Mouse (Mus musculus): ENCODE data around the gene Pcnt. TPM values are rescaled to one million over a fixed set of nuclear protein-coding genes. Genes with fewer than 3 reads are reported as not detected.

Gene Pcnt
- total RNA-seq (2021) (10 to 100 TPM; 13.5 to 14.6 TPM), polyA plus RNA-seq (2012; rRNA removed) (6.9 and 7.4 TPM in 2 replicates)
- long read RNA-seq, full-length matches to known transcripts = 1 of 2 reads
- long read RNA-seq, partial matches to known transcripts = 1 of 2 reads
- long read RNA-seq, other reads (novel, unspliced or antisense) = 0 of 2 reads

DNA sequence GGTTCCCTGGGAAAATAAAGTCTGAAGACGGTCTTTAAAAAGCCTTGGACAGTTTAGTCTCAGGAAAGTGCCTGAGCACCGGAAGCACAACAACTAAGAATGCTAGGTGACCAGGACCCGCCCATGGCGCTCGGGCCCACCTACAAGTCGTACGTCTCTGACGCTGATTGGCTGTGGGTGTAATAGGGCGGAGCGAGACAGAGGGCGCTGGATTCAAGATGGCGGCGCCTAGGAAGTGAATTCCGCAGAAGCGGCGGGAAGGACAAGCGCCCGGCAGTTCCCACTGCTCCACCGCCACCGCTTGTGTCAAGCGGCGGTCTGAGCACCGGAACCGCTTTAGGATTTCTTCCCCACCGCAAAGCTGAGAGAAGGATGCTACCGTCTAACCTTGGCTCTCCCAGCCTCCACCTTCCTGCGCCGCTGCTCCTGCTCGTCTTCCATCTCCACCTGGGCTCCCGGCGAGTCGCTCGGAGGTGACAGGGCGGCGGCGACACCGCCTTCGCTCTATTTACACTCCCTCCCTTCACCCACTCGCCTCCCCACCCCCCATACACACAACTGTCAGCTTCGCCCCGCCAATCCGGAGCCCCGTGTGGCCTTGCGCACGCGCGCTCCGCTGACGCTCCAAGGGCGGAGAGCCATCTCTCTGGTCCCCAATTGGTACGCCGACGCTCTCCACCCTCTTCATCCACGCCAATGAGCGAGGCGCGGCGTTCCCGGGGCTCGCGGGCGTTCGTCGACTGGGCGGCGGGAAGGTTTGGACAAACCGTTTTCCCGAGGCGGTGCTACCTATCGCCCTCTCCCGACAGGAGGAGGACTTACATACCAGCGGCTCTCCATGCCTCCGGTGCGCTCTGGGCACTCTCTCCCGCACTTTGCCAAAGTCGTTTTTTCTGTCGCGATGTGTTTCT, at the start of gene Pcnt:
TSS of gene Pcnt (minus strand) at position 609 of the 911 bp plus-strand sequence.
- peak; percentile 99 for DNase-seq

DNA sequence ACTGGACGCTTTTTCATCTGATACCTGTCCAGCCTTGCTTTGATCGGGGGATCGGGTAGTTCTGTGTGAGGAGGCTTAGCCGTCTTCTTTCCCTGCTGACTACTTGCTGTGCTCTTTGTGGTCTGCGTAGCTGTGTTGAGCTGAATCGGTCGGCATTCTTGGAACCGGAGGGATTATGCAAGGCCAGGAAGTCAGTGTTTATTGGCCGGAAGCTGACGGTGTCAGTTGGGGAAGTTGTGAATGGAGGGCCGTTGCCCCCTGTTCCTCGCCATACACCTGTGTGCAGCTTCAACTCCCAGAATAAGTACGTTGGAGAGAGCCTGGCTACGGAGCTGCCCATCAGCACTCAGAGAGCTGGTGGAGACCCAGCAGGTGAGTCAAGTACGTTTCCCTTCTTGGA, 46.6 kb upstream of the Pcnt start:
- DNase-seq = no peak

- no peak for DNase-seq
These were observed 45.7 kb upstream of the Pcnt start for GRCm38 (mm10) chr10:76488265-76488664.

DNA sequence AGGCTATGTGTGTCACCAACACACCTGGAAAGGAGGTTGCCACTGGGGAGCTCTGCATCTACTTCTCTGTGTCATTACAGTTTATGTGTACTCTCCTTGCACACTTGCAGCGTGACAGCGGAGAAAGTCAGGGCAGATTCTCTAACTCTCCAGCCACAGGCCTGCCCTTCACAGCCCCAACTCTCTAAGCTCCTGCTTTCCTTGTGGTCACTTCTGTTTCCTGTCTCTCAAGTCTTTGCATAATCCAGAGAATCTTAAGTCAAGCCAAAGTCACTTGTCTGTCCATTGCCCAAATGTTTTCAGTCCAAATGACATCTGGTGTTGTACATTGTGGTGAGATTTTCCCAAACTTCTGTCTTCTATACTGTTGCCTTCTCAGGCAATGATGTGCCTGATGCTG, 43.7 kb upstream of the Pcnt start:
- no peak for DNase-seq

- no peak for DNase-seq
These were observed 38.9 kb upstream of the Pcnt start for GRCm38 (mm10) chr10:76481480-76481879.

DNA sequence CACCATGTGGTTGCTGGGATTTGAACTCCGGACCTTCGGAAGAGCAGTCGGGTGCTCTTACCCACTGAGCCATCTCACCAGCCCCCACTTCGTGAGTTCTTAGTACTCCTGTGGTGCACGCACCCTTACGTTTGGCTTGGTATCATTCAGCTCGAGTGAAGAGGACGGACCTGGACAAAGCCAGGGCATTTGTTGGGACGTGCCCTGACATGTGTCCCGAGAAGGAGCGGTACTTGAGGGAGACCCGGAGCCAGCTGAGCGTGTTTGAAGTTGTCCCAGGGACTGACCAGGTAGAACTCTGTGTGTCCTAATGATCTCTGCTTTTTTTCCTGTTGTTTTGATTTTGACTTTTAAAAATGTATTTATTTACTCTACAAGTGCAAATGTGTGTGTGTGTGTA, 38.3 kb upstream of the Pcnt start:
- no peak for DNase-seq

DNA sequence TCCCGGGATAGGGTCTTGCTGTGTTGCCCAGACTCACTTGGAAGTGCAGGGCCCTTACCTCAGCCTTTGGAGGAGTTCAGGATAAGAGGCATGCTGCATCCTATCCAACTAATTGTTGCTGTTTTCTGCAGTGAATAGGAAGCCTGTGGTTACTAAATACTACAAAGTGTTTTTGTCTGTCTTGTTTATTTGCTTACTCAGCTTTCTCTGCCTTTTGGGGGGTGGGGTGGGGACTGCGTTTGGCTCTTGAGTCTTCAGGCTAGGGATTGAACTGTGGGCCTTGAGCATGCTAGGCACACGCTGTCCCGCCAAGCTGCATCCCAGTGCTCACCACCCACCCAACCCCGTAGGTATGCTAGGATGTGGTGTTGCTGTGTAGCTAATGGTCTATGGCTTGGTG, 31.2 kb upstream of the Pcnt start:
- no peak for DNase-seq

DNA sequence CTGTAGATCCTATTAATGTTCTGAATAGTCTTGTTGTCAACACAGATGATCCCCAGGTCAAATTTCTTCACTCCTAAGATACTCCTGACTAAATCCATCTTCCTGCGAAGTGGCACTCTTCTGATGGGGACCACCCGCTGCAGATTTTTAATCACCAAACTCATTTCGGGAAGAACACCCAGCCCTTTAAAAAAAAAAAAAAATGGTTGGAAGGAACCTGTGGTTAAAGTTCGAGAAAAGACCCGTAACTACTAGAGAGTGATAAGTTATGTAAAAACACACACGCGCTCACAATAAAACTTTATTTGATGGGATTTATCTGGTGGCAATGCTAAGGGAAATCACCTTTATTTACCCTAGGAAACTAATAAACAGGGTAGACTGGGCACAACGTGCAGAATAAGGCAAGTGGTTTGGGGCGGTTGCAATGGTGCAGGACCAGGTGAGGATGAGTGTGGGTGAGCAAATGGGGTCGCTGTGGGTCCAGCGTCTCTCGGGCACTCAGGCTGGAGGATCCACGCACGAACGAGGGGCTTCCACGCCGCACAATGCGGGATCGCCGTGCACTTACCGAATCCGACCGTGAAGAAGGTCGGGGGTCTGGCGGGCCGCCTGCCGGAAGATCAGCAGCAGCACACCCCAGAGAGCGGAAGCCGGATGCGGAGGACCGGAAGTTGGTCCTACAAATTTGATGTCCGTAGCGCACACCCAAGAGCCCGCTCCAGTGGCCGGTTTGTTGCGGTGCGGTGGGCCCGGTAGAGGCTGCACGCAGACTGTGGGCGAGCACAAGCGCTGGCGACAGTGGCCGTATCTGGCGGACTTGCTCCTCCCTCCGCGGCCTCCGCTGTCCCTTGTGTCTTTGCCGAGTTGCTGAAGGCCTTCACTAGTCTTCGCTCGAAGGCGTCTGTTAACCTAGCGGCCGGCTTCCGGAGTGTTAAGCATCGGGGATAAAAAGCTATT, 25.9 kb upstream of the Pcnt start, which contains the start of the genes Mcm3ap and Ybey:
TSS of gene Mcm3ap (plus strand) at position 725 of the 960 bp plus-strand sequence.
TSS of gene Ybey (minus strand) at position 912 of the 960 bp plus-strand sequence.
- peak; percentile 91 for DNase-seq

GRCm38 (mm10) chr10:76462721-76463120, 20.1 kb upstream of the Pcnt start:
- no peak for DNase-seq

- no peak for DNase-seq
These were observed 19.7 kb upstream of the Pcnt start for GRCm38 (mm10) chr10:76462312-76462711.

GRCm38 (mm10) chr10:76461255-76461654, 18.7 kb upstream of the Pcnt start:
- DNase-seq = peak; percentile 51

GRCm38 (mm10) chr10:76455289-76455688, 12.7 kb upstream of the Pcnt start:
- peak; percentile 25 for DNase-seq

DNA sequence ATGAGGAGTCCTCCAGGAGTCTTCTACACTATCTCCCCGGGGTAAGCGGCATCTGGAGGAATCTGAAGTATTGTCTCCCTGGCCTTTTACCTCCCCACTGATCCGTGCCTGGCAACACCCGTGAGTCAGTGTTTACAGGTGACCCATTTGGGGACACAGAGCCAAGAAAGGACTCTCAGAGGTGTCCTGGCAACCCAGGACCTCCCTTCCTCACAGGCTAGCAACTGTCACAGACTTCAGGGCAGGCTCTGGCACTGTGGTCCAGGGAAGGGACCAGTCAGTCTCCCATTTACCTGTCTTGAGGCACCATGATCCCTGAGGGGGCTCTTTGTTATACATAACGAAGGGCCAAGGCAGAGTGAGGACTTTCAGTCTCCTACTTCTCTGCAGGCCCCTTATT, 6.3 kb upstream of the Pcnt start, which contains the start of gene 2610028H24Rik:
TSS of gene 2610028H24Rik (plus strand) at position 231 of the 400 bp plus-strand sequence.
- DNase-seq = no peak

DNA sequence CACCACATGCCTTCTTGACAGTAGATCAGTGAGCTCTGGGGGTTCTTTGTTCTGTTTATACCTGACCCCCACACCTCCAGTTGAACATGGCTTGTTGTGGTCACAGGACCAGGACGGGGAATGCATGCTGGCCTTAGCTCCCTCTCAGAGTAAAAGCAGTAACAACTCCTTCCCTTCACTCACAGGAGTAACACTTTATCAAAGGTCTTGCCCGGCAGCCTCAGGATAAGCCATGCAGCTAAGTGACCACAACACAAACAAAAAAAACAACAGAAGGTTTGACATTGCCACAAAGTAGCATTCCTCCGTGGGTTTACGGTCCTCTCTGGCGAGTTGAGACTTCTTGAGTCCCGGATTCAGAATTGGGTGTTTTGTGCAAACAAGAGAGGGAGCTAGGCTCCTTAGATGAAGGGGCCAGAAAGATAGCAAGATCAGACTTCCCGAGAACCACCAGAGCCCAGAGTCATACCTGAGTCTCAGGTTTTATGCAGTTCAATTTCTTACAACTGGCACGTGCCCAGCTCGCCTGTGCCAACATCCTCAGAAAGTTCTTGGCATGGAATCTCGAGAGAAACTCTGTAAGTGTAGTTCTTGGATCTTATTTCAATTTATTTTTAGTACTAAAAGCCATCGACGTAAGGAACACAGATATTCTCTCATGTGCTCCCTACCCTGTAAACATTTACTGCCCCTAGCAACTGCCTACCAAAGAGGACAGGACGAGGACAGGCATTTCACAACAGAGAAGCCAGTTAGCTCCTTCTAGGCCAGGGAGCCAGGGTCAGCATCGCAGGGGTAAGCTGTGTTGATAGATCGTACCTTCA, 5.0 kb upstream of the Pcnt start:
- DNase-seq = no peak

DNA sequence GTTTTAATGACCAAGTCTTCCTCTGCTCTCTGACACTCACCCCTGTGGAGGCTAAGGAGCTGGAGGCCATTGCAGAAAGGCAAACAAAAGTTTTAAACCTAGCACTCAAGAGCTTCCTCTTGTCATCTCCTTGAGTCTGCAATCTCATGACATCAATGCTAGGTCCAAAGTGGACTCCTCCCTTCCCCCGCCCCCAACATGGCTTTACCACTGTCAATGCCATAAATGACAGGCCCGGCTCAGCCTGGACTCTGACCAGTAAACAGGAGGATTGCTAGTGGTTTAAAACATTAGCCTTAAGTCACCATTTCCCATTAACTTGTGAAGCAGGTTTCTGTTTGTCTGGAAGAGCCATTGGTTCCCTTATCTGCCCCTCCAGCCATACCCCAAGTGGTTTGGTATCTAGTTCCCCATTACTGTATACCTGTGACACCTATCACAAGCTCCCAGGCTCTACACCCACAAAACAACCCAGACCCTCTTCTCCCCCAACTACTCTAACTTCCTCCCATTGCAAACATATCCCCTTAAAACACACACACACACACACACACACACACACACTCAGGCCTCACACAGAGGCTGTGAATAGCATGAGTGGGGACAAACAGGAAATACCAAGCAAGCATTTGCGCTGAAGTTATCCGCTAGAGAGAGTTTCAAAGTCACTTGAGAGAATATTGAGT, 3.6 kb upstream of the Pcnt start:
- no peak for DNase-seq

DNA sequence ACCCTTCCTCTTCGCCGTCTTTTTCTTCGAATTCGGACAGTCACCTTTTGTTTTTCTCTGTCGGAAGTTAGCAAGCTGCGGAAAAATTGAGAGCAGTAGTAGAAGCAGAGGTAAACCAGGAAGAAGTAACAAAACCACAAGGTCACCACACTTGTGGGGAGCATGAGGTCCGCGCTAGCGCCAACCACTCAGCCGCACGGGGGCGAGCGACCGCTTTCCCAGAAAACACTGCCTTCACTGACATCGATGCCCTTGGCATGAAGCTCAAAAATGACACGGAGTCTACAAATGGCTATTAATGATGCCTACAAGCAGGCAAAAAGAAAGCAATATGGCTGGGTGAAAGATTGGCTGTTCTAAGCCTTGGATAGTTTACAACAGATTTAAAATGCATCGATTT, 2.3 kb downstream of the Pcnt start, which contains the start of gene AC141477.1:
TSS of gene AC141477.1 (minus strand) at position 164 of the 400 bp plus-strand sequence.
- no peak for DNase-seq

DNA sequence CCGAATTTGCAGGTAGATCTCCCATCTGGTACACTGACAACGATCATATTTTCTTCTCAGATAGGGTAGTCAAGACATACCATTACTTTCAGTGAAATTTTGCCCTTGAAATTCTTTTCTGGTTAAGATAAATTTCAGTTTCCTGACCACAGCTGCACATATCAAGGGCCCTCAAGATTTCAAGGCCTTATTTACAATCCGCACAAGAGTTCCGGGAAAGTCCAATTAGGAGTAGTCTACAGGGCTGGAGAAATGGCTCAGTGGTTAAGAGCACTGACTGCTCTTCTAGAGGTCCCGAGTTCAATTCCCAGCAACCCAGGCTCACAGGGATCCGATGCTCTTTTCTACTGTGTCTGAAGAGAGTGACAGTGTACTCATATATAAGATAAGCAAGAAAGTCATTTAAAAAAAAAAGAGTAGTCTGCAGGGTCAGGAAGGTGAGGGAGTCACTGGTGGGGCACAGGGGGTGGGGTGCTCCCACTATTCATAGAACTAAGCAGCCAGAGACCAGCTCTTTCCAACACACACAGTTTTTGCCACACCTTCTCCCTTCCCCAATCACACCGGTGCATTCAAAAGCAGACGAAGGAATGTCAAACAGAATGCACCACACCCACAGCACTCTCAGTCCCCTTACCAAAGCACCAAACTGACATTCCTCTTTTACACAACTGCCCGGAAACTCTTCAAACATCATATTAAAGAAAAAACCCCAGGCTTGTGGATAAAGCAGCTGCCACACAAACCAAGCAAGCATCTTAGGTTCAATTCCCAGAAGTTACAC, 3.3 kb downstream of the Pcnt start:
- no peak for DNase-seq

- DNase-seq = no peak
These were observed 8.7 kb downstream of the Pcnt start for GRCm38 (mm10) chr10:76433925-76434324.

- no peak for DNase-seq
These were observed 16.9 kb downstream of the Pcnt start for GRCm38 (mm10) chr10:76425674-76426073.

- DNase-seq = no peak
These were observed 25.8 kb downstream of the Pcnt start for GRCm38 (mm10) chr10:76416811-76417210.
